In genomic region chr7:35137524-35137923, GRCm38 (mm10) we compare ENCODE assay signal across 20 mouse cellular contexts. TPM values are rescaled to one million over a fixed set of nuclear protein-coding genes. Genes with fewer than 3 reads are reported as not detected.
"Had no signal": no experiment of that assay in that cellular context is flagged by ENCODE, and none has a peak within 500 bp of the region (broad histone marks: within the 10 kb centered on the region; RNA-seq: fewer than 3 reads in every experiment).

No protein-coding gene starts in this region.

- H3K27me3 ChIP-seq: liver, embryonic 15.5 days; lung, embryonic 15.5 days; midbrain, embryonic 13.5 days; midbrain, embryonic 15.5 days; neural tube, embryonic 12.5 days had no signal

- H3K9ac ChIP-seq: liver, embryonic 15.5 days; liver, postnatal 0 days; lung, embryonic 15.5 days; midbrain, embryonic 13.5 days; midbrain, embryonic 15.5 days; neural tube, embryonic 12.5 days had no signal

- H3K4me3 ChIP-seq: liver, embryonic 15.5 days; lung, embryonic 15.5 days; megakaryocyte, embryonic 14.5 days; midbrain, embryonic 13.5 days; midbrain, embryonic 15.5 days; neural tube, embryonic 12.5 days had no signal

- H3K27ac ChIP-seq: liver, embryonic 15.5 days; lung, embryonic 15.5 days; macrophage; midbrain, embryonic 13.5 days; midbrain, embryonic 15.5 days; neural tube, embryonic 12.5 days had no signal

- H3K4me2 ChIP-seq: liver, embryonic 15.5 days; lung, embryonic 15.5 days; midbrain, embryonic 11.5 days; midbrain, embryonic 13.5 days; midbrain, embryonic 15.5 days; neural tube, embryonic 12.5 days had no signal

- H3K36me3 ChIP-seq: liver, embryonic 15.5 days; lung, embryonic 15.5 days; midbrain, embryonic 13.5 days; midbrain, embryonic 15.5 days; neural tube, embryonic 12.5 days had no signal

- H3K9me3 ChIP-seq: liver, embryonic 15.5 days; lung, embryonic 15.5 days; megakaryocyte, embryonic 14.5 days; midbrain, embryonic 13.5 days; midbrain, embryonic 15.5 days; neural tube, embryonic 12.5 days had no signal

- ATAC-seq: liver, postnatal 0 days; lung, postnatal 0 days; midbrain, embryonic 13.5 days; midbrain, embryonic 15.5 days had no signal

- H3K4me1 ChIP-seq: midbrain, embryonic 15.5 days; neural tube, embryonic 12.5 days had no signal

- DNase-seq: liver, postnatal 0 days; lung, adult 2 months; lung, postnatal 14 days; lung, postnatal 36 days; right cerebral cortex, postnatal 25 days; right cerebral cortex, postnatal 4 days; spleen, adult 18-20 months; thymus, adult 2 months; thymus, postnatal 25 days had no signal

RNA-seq across cellular contexts. Expression of gene Slc7a10, which starts 48.7 kb away (rescaled TPM):
- total RNA-seq: monocyte, adult 5-6 weeks; neutrophil, adult 5-6 weeks had no signal
- polyA plus RNA-seq: macrophage had no signal
